ENCODE assay signal across 19 mouse cellular contexts in the genomic region with DNA sequence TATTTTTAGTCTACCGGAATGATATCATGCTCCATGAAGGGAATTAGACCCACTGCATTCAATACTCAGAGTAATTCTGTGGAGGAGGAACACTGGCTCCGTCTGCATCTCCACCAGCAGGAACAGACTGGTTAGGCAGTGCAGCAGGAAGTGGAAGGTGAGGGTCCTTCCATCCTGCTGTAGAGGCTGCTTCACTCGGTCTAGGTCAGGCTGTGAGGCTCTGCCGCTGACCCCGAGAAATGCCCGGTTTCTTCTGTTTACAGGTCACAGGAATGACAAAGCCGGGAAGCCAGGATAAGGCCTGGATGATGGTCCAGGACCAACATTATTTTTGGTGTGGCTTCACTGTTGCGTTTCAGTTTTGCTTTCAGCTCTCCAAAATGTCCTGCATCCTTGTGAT.
DNase-seq lines count a peak whose midpoint lies in the region; ATAC-seq lines count a peak whose summit lies in the region.
"Had no signal": no experiment of that assay in that cellular context is flagged by ENCODE, and none has a peak within 500 bp of the region (broad histone marks: within the 10 kb centered on the region; RNA-seq: fewer than 3 reads in every experiment).

No protein-coding gene starts in this region.

- no peak overlapping the region for H3K9ac ChIP-seq in forebrain, embryonic 13.5 days
- H3K9ac ChIP-seq in forebrain, embryonic 16.5 days (replicated peaks; ENCODE audit: low read depth, low read length) = no peak overlapping the region
- no peak overlapping the region for H3K9ac ChIP-seq in kidney, embryonic 16.5 days (replicated peaks; ENCODE audit: low read length)
- H3K9ac ChIP-seq in midbrain, embryonic 11.5 days (ENCODE audit: low read length) = no peak overlapping the region
- H3K9ac ChIP-seq in midbrain, embryonic 15.5 days = no peak overlapping the region
- H3K9ac ChIP-seq: embryonic facial prominence, embryonic 13.5 days; heart, embryonic 15.5 days had no signal

- H3K4me2 ChIP-seq in forebrain, embryonic 13.5 days = no peak overlapping the region
- no peak overlapping the region for H3K4me2 ChIP-seq in forebrain, embryonic 16.5 days (ENCODE audit: low read length)
- H3K4me2 ChIP-seq in kidney, embryonic 16.5 days (replicated peaks; ENCODE audit: low read depth, low read length) = no peak overlapping the region
- no peak overlapping the region for H3K4me2 ChIP-seq in midbrain, embryonic 11.5 days
- H3K4me2 ChIP-seq in midbrain, embryonic 15.5 days = no peak overlapping the region
- H3K4me2 ChIP-seq: embryonic facial prominence, embryonic 13.5 days; heart, embryonic 11.5 days; heart, embryonic 15.5 days had no signal

- H3K27ac ChIP-seq in forebrain, embryonic 13.5 days = peak overlapping the region; percentile 54
- H3K27ac ChIP-seq in forebrain, embryonic 16.5 days (ENCODE audit: low read length) = no peak overlapping the region
- peak overlapping the region; percentile 65; the same call in 1 of the 2 replicates for H3K27ac ChIP-seq in kidney, embryonic 16.5 days (ENCODE audit: low read length)
- 0 out of 2 replicates have a peak overlapping the region, but pooled peaks have one; percentile 2 for H3K27ac ChIP-seq in midbrain, embryonic 11.5 days (ENCODE audit: low read depth, low read length)
- no peak overlapping the region for H3K27ac ChIP-seq in midbrain, embryonic 15.5 days
- H3K27ac ChIP-seq: heart, adult 2 months; heart, embryonic 15.5 days had no signal

- no peaks in the 10 kb centered on the region for H3K27me3 ChIP-seq in forebrain, embryonic 13.5 days
- H3K27me3 ChIP-seq in forebrain, embryonic 16.5 days (replicated peaks; ENCODE audit: control insufficient read depth, insufficient read depth, low read length) = no peaks in the 10 kb centered on the region
- no peaks in the 10 kb centered on the region for H3K27me3 ChIP-seq in kidney, embryonic 16.5 days (ENCODE audit: insufficient read depth, low read length)
- H3K27me3 ChIP-seq in midbrain, embryonic 11.5 days (ENCODE audit: control insufficient read depth, insufficient read depth, low read length) = no peaks in the 10 kb centered on the region
- no peaks in the 10 kb centered on the region for H3K27me3 ChIP-seq in midbrain, embryonic 15.5 days (replicated peaks)
- H3K27me3 ChIP-seq: embryonic facial prominence, embryonic 13.5 days; heart, embryonic 15.5 days had no signal

- 43% methylated on average over 8 of the region's 8 CpGs for WGBS in forebrain, embryonic 13.5 days
- WGBS in forebrain, embryonic 16.5 days = 39% methylated on average over 8 of the region's 8 CpGs
- 57% methylated on average over 8 of the region's 8 CpGs for WGBS in kidney, embryonic 16.5 days
- 49% methylated on average over 8 of the region's 8 CpGs for WGBS in midbrain, embryonic 11.5 days
- WGBS in midbrain, embryonic 15.5 days = 47% methylated on average over 8 of the region's 8 CpGs

- H3K9me3 ChIP-seq in forebrain, embryonic 13.5 days (replicated peaks) = no peaks in the 10 kb centered on the region
- H3K9me3 ChIP-seq in forebrain, embryonic 16.5 days (ENCODE audit: control insufficient read depth, low read length) = no peaks in the 10 kb centered on the region
- no peaks in the 10 kb centered on the region for H3K9me3 ChIP-seq in kidney, embryonic 16.5 days (ENCODE audit: low read length)
- no peaks in the 10 kb centered on the region for H3K9me3 ChIP-seq in midbrain, embryonic 11.5 days (ENCODE audit: control insufficient read depth, low read length)
- no peaks in the 10 kb centered on the region for H3K9me3 ChIP-seq in midbrain, embryonic 15.5 days
- H3K9me3 ChIP-seq: embryonic facial prominence, embryonic 13.5 days; heart, embryonic 15.5 days had no signal

- no peak for ATAC-seq in forebrain, embryonic 13.5 days
- no peak for ATAC-seq in forebrain, embryonic 16.5 days
- ATAC-seq in kidney, embryonic 16.5 days (ENCODE audit: low FRiP score, low TSS enrichment) = peak; percentile 68
- ATAC-seq in midbrain, embryonic 11.5 days (ENCODE audit: low FRiP score) = no peak
- no peak for ATAC-seq in midbrain, embryonic 15.5 days (replicated peaks)
- ATAC-seq: inflammation-experienced regulatory T-cells, adult 6 months had no signal

- H3K36me3 ChIP-seq in forebrain, embryonic 13.5 days (ENCODE audit: poor library complexity, severe bottlenecking) = no peaks in the 10 kb centered on the region
- H3K36me3 ChIP-seq in forebrain, embryonic 16.5 days (ENCODE audit: control insufficient read depth, insufficient read depth) = no peaks in the 10 kb centered on the region
- no peaks in the 10 kb centered on the region for H3K36me3 ChIP-seq in kidney, embryonic 16.5 days (ENCODE audit: insufficient read depth, low read length)
- no peaks in the 10 kb centered on the region for H3K36me3 ChIP-seq in midbrain, embryonic 11.5 days (ENCODE audit: control insufficient read depth, insufficient read depth, low read length)
- no peaks in the 10 kb centered on the region for H3K36me3 ChIP-seq in midbrain, embryonic 15.5 days (replicated peaks)
- H3K36me3 ChIP-seq: embryonic facial prominence, embryonic 13.5 days; heart, embryonic 15.5 days had no signal

- DNase-seq in kidney, postnatal 10 days = no peak
- DNase-seq in midbrain, embryonic 11.5 days (ENCODE audit: low spot score, missing footprints) = peak; percentile 86
- DNase-seq in urinary bladder, postnatal 36 days (ENCODE audit: low spot score in 2 of 2) = no peak
- DNase-seq: adrenal gland, adult 2 months; adrenal gland, postnatal 25 days; cerebellum, adult 18-20 months; cerebellum, adult 9-11 months; cerebellum, postnatal 36 days; gastrocnemius, postnatal 10 days; heart, adult 2 months; heart, postnatal 14 days had no signal

- H3K4me1 ChIP-seq in forebrain, embryonic 13.5 days = peaks cover 61% of the 10 kb centered on the region
- H3K4me1 ChIP-seq in forebrain, embryonic 16.5 days (replicated peaks; ENCODE audit: control insufficient read depth, insufficient read depth, low read length) = peaks cover 26% of the 10 kb centered on the region
- peaks cover 31% of the 10 kb centered on the region for H3K4me1 ChIP-seq in kidney, embryonic 16.5 days (ENCODE audit: insufficient read depth, low read length)
- H3K4me1 ChIP-seq in midbrain, embryonic 11.5 days (ENCODE audit: control insufficient read depth, insufficient read depth, low read length) = peaks cover 30% of the 10 kb centered on the region
- peaks cover 31% of the 10 kb centered on the region for H3K4me1 ChIP-seq in midbrain, embryonic 15.5 days

- no peak overlapping the region for H3K4me3 ChIP-seq in forebrain, embryonic 13.5 days
- H3K4me3 ChIP-seq in forebrain, embryonic 16.5 days (replicated peaks; ENCODE audit: low read length) = no peak overlapping the region
- no peak overlapping the region for H3K4me3 ChIP-seq in kidney, embryonic 16.5 days (ENCODE audit: low read length)
- no peak overlapping the region for H3K4me3 ChIP-seq in midbrain, embryonic 11.5 days (ENCODE audit: low read depth, low read length)
- no peak overlapping the region for H3K4me3 ChIP-seq in midbrain, embryonic 15.5 days
- H3K4me3 ChIP-seq: embryonic facial prominence, embryonic 13.5 days; heart, adult 2 months; heart, embryonic 15.5 days had no signal

Comparison
In these comparisons a context has a peak if more than half of its experiments do, and no peak if none do; other contexts are left out.
1. H3K27ac ChIP-seq: peak in forebrain, embryonic 13.5 days (single experiment), kidney, embryonic 16.5 days (single experiment) and midbrain, embryonic 11.5 days (single experiment); none in forebrain, embryonic 16.5 days (single experiment) and midbrain, embryonic 15.5 days (single experiment).